Mouse (Mus musculus): Measurements from ENCODE around the gene Elavl2. TPM values are rescaled to one million over a fixed set of nuclear protein-coding genes. Genes with fewer than 3 reads are reported as not detected.
"Not testable (repeated sequence)": the region's sequence is repeated elsewhere in the genome, so short reads cannot be mapped to it uniquely, and the experiment has no call there.

Elavl2 gene
- total RNA-seq, 2 experiments from 2014 or later: 87.5 to 88.3 TPM

GRCm38 (mm10) chr4:91349579-91349978, 51.0 kb downstream of the Elavl2 start:
- DNase-seq (ENCODE audit: low spot score in 2 of 2): no peak

GRCm38 (mm10) chr4:91334177-91334576, 66.4 kb downstream of the Elavl2 start:
- DNase-seq (ENCODE audit: low spot score in 2 of 2): no peak

- DNase-seq (ENCODE audit: low spot score in 2 of 2): no peak
These were observed 89.8 kb downstream of the Elavl2 start for GRCm38 (mm10) chr4:91310801-91311200.

GRCm38 (mm10) chr4:91297706-91298105, 102.9 kb downstream of the Elavl2 start:
- DNase-seq (ENCODE audit: low spot score in 2 of 2): no peak

- no peak for DNase-seq (ENCODE audit: low spot score in 2 of 2)
These were observed 105.3 kb downstream of the Elavl2 start for GRCm38 (mm10) chr4:91295317-91295716.

GRCm38 (mm10) chr4:91291526-91291925, 109.1 kb downstream of the Elavl2 start:
- no peak for DNase-seq (ENCODE audit: low spot score in 2 of 2)

GRCm38 (mm10) chr4:91290373-91290772, 110.2 kb downstream of the Elavl2 start:
- peak in 1 of 2 experiments; percentile 69 for DNase-seq (ENCODE audit: low spot score in 2 of 2)

GRCm38 (mm10) chr4:91289151-91289550, 111.4 kb downstream of the Elavl2 start:
- DNase-seq (ENCODE audit: low spot score in 2 of 2): no peak

- no peak for DNase-seq (ENCODE audit: low spot score in 2 of 2)
These were observed 132.2 kb downstream of the Elavl2 start for GRCm38 (mm10) chr4:91268390-91268789.

GRCm38 (mm10) chr4:91263733-91264440, 136.7 kb downstream of the Elavl2 start:
- DNase-seq (ENCODE audit: low spot score in 2 of 2): no peak

GRCm38 (mm10) chr4:91262839-91263238, 137.7 kb downstream of the Elavl2 start:
- no peak for DNase-seq (ENCODE audit: low spot score in 2 of 2)

GRCm38 (mm10) chr4:91260622-91261021, 140.0 kb downstream of the Elavl2 start:
- DNase-seq (ENCODE audit: low spot score in 2 of 2): no peak

GRCm38 (mm10) chr4:91248650-91249049, 151.9 kb downstream of the Elavl2 start:
- no peak for DNase-seq (ENCODE audit: low spot score in 2 of 2)

- DNase-seq (ENCODE audit: low spot score in 2 of 2): not testable (repeated sequence)
These were observed 155.4 kb downstream of the Elavl2 start for GRCm38 (mm10) chr4:91245136-91245535.

GRCm38 (mm10) chr4:91244554-91244953, 156.0 kb downstream of the Elavl2 start:
- peak in 1 of 2 experiments; percentile 13 for DNase-seq (ENCODE audit: low spot score in 2 of 2)

- peak in 1 of 2 experiments; percentile 3 for DNase-seq (ENCODE audit: low spot score in 2 of 2)
These were observed 156.7 kb downstream of the Elavl2 start for GRCm38 (mm10) chr4:91243896-91244295.

- DNase-seq (ENCODE audit: low spot score in 2 of 2): no peak
These were observed 161.7 kb downstream of the Elavl2 start for GRCm38 (mm10) chr4:91238739-91239485.

GRCm38 (mm10) chr4:91236976-91237375, 163.6 kb downstream of the Elavl2 start:
- DNase-seq (ENCODE audit: low spot score in 2 of 2): peak in 1 of 2 experiments; percentile 34

GRCm38 (mm10) chr4:91234941-91235340, 165.6 kb downstream of the Elavl2 start:
- DNase-seq (ENCODE audit: low spot score in 2 of 2): peak; percentile 19 to 22

GRCm38 (mm10) chr4:91233599-91233998, 167.0 kb downstream of the Elavl2 start:
- no peak for DNase-seq (ENCODE audit: low spot score in 2 of 2)

GRCm38 (mm10) chr4:91230439-91230863, 170.1 kb downstream of the Elavl2 start:
- no peak for DNase-seq (ENCODE audit: low spot score in 2 of 2)

GRCm38 (mm10) chr4:91228341-91228740, 172.2 kb downstream of the Elavl2 start:
- no peak for DNase-seq (ENCODE audit: low spot score in 2 of 2)
